Mouse (Mus musculus): ENCODE data around the gene Nav1.
A peak's percentile ranks its signal among the peaks of the same experiment; 100 is the strongest.

DNA sequence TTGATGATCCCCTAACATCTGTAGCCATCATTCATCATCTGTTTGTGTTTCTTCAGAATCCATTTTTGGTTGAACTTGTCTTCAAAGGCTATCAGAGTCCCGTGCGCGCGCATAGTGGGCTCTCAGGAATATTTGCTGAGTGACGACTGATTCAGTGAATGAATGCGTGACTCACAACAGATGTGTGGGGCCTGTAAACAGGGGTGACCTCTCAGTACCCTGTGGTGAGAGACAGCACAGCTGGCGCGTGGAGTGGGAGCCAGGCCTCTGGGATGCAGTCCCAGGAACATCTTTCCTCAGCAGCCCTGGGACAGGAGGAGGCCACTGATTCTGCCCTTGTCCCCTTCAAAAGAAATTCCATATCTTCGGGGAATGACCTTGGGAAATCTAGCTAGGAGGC lies 16.3 kb downstream of the Nav1 start:
- no peak for TF ChIP-seq POLR2A (IDR thresholded peaks at IDR 0.05; ENCODE audit: insufficient read length, low read depth)
- TF ChIP-seq CEBPB (IDR thresholded peaks at IDR 0.05; ENCODE audit: insufficient read depth, poor library complexity, severe bottlenecking), result no peak
- TF ChIP-seq MAX (IDR thresholded peaks at IDR 0.05; ENCODE audit: low read depth), result no peak
- TF ChIP-seq MYOD1 (IDR thresholded peaks at IDR 0.05; ENCODE audit: control insufficient read depth in 1 of 3, insufficient read length in 2 of 3, low read depth in 2 of 3), result peak; percentile 62 to 93 (median 81)
